Mouse (Mus musculus) spleen, postnatal 4 days (tissue): ENCODE results near the gene Itprip.
"Not testable (repeated sequence)": the region's sequence is repeated elsewhere in the genome, so short reads cannot be mapped to it uniquely, and the experiment has no call there.

ENCODE experiments used
- DNase-seq, 2 experiments: peaks; one replicate each; pipeline ENCODE4 v3.0.0; 2022; ENCODE audit warnings: low spot score in 2 of 2

Gene Itprip

GRCm38 (mm10) chr19:47853951-47854795 is 64.9 kb downstream of the Itprip start:
- DNase-seq: no peak

- DNase-seq: no peak
Measured at GRCm38 (mm10) chr19:47853053-47853452, 66.0 kb downstream of the Itprip start.

DNA sequence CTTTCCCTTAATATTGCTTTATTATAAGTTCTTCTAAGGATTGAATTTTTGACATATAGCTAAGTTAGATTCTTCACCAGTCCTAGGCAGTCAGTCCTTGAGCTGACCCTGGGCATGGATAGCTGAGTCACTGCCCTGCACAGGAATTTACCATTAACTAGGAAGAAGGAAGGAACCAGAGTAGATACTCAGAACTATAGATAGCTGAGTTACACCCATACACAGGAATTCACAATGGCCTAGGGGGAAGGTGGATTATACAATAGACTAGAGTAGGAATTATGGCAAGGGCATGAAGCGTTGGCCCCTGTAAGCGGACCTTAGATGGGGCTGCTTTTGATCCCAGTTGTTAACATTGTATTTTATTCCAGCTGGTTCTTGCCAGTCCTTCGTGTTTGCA is 67.0 kb downstream of the Itprip start:
- not testable (repeated sequence) for DNase-seq

- no peak for DNase-seq
Measured at GRCm38 (mm10) chr19:47849735-47850134, 69.4 kb downstream of the Itprip start.
